Mouse (Mus musculus) ES-E14 (cell line): ENCODE results near the gene Fam92b.

ENCODE experiments used
- HCFC1 ChIP-seq: IDR thresholded peaks from 2 replicates; pipeline ENCODE4 v1.6.1; 2012; ENCODE audit warnings: low read length, inconsistent platforms, borderline replicate concordance; ENCODE audit not compliant: insufficient read depth
- MAFK ChIP-seq: IDR thresholded peaks from 2 replicates; pipeline ENCODE4 v1.6.1; 2014; ENCODE audit warnings: mild to moderate bottlenecking, low read depth, low read length, inconsistent platforms; ENCODE audit not compliant: insufficient read depth
- ZC3H11A ChIP-seq: IDR thresholded peaks from 2 replicates; pipeline ENCODE4 v1.6.1; 2012; ENCODE audit warnings: low read depth, mild to moderate bottlenecking, inconsistent platforms, low read length, borderline replicate concordance
- ZNF384 ChIP-seq: IDR thresholded peaks from 2 replicates; pipeline ENCODE4 v1.6.1; 2012; ENCODE audit warnings: low read depth, low read length, inconsistent platforms

GRCm38 (mm10) chr8:120188510-120188909, 11.2 kb upstream of the Fam92b start:
- TF ChIP-seq ZNF384 = no peak
- TF ChIP-seq HCFC1 = no peak
- TF ChIP-seq ZC3H11A = no peak
- TF ChIP-seq MAFK = no peak
